Mouse (Mus musculus) testis, adult 2 months (tissue): ENCODE results near the gene Gm10961. TPM values are rescaled to one million over a fixed set of nuclear protein-coding genes. Genes with fewer than 3 reads are reported as not detected.
A peak's percentile ranks its signal among the peaks of the same experiment; 100 is the strongest.
"Not testable (repeated sequence)": the region's sequence is repeated elsewhere in the genome, so short reads cannot be mapped to it uniquely, and the experiment has no call there.

ENCODE experiments used
- H3K27ac ChIP-seq: fragments of 200-500 bp; 2 replicates; pipeline ENCODE4 v1.5.1; 2012; ENCODE audit warnings: low read depth, low read length; ENCODE audit not compliant: control insufficient read depth, insufficient read depth
- H3K27me3 ChIP-seq: fragments of 200-500 bp; 2 replicates; pipeline ENCODE4 v1.6.1; 2012; ENCODE audit warnings: mild to moderate bottlenecking, low read length, moderate library complexity; ENCODE audit not compliant: control insufficient read depth, insufficient read depth
- H3K36me3 ChIP-seq: fragments of 200-500 bp; 2 replicates; pipeline ENCODE4 v1.6.1; 2012; ENCODE audit warnings: mild to moderate bottlenecking, low read length; ENCODE audit not compliant: control insufficient read depth, insufficient read depth
- H3K4me1 ChIP-seq: fragments of 200-500 bp; 2 replicates; pipeline ENCODE4 v1.6.1; 2012; ENCODE audit warnings: low read length; ENCODE audit not compliant: control insufficient read depth, insufficient read depth
- H3K4me3 ChIP-seq: fragments of 200-500 bp; 2 replicates; pipeline ENCODE4 v1.5.1; 2012; ENCODE audit warnings: low read depth, mild to moderate bottlenecking, low read length, moderate library complexity, mixed read lengths; ENCODE audit not compliant: control insufficient read depth
- CTCF ChIP-seq: fragments of 200-500 bp; IDR thresholded peaks from 2 replicates; pipeline ENCODE4 v1.5.1; 2012; ENCODE audit warnings: low read depth, mild to moderate bottlenecking, inconsistent platforms, low read length, moderate library complexity; ENCODE audit not compliant: control insufficient read depth, insufficient read depth, insufficient replicate concordance
- POLR2A ChIP-seq: fragments of 200-500 bp; IDR thresholded peaks from 2 replicates; pipeline ENCODE4 v1.6.1; 2012; ENCODE audit warnings: low read depth, mild to moderate bottlenecking, inconsistent platforms, low read length, moderate library complexity; ENCODE audit not compliant: control insufficient read depth
- polyA plus RNA-seq: library from polyadenylated mRNA; depleted of rRNA; stranded (reverse); fragments of >200 nt; gene quantifications from 2 replicates; pipeline ENCODE4 v1.2.3, GENCODE M21; 2012

The Gm10961 gene
- polyA plus RNA-seq, 1 experiment = not detected

DNA sequence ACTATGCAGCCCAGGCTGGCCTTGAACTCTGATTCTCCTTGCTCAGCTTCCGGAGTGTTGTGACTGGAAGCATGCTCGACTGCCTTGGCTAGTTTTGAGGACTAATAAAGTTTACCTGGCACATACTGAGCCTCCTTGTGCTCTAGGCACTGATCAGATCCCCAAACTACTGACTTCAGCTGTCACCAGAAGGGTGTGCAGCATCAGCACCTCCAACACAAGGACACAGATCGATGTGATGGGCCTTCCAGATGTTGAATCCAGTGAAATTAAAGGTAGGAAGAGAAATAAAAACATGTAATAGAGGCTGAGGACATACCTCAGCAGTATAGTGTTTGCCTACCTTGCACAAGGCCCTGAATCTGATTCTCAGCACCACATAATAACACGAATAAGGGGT lies 1.7 kb upstream of the Gm10961 start:
- peaks cover 3% of the 10 kb centered on the region for H3K4me1 ChIP-seq
- no peaks in the 10 kb centered on the region for H3K27me3 ChIP-seq
- H3K36me3 ChIP-seq = no peaks in the 10 kb centered on the region; the same call in 1 of the 2 replicates
- H3K4me3 ChIP-seq = no peak overlapping the region
- H3K27ac ChIP-seq = no peak overlapping the region
- no peak for TF ChIP-seq CTCF
- no peak for TF ChIP-seq POLR2A

DNA sequence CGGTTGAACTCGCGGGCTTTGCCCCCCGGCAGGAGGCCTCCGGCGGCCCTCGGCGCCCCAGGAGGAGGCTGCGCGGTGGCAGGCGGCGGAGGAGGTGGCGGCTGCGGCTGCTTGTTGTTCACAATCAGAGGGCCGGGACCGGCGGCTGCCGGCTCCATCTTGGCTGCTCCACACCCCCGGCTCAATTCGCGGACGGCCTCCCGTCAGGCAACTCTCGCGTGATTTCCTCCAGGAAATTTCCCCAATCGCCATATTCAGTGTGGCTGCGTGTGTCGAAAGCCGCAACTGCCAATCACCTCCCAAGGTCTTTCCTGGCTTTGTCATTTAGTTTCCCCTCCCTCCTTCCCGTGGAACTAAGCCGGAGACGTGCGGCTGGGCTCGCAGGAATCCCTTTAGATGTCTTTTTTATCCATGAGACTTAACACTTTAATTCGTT lies 419 bp downstream of the Gm10961 start, which contains the start of gene Strip1:
Gene Strip1, minus strand, starts transcription at position 172 of the 436 bp plus-strand sequence.
- Histone ChIP-seq H3K4me3 (peak within 1 kb of the TSS; percentile 86), H3K27me3 (no peaks in the 10 kb centered on the region), H3K27ac (peak within 1 kb of the TSS; percentile 76), H3K36me3 (no peaks in the 10 kb centered on the region; the same call in 1 of the 2 replicates), H3K4me1 (peaks cover 3% of the 10 kb centered on the region)
- peak; percentile 83 for TF ChIP-seq POLR2A
- TF ChIP-seq CTCF = no peak

DNA sequence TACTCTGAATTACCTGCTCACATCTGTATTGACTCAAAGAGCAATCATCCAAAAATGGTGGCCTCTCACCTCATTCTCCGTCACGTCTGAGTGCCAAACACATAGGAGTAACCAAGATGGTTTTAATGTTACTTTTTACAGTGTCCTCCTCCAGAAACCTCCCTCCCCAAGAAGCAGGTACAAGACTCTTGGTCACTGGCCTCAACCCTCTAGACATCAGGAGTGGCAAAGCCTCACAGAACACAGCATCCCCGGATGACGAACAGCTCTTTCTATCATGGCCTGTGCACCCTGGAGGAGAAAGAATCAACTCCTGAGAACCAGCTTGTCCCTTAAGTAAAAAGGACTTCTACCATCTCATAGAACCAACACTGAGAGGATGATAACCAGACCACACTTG lies 1.7 kb downstream of the Gm10961 start:
- H3K36me3 ChIP-seq = no peaks in the 10 kb centered on the region
- H3K27ac ChIP-seq = no peak overlapping the region
- H3K4me3 ChIP-seq = no peak overlapping the region; the same call in 1 of the 2 replicates
- TF ChIP-seq POLR2A (no peak), CTCF (no peak)
- peaks cover 3% of the 10 kb centered on the region for H3K4me1 ChIP-seq
- H3K27me3 ChIP-seq = no peaks in the 10 kb centered on the region

DNA sequence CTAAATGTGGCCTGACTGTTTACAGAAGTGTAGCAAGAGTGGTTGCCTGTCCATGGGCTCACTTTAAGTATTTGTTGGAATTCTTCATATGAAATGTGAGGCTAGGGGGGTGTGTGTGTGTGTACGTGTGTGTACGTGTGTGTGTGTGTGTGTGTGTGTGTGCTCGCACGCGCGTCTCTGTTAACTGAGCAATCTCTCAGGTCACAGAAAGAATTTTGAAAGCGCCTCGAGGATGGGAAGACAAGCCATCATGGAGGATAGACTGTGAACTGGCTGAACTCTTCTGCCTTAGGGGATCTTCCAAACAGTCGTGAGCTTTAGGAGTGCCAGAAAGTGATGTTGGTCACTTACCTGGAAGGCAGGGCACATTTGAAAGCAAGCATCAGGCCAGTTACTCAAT lies 2.8 kb downstream of the Gm10961 start:
- H3K4me1 ChIP-seq = peaks cover 3% of the 10 kb centered on the region
- H3K27me3 ChIP-seq = no peaks in the 10 kb centered on the region
- no peak overlapping the region for H3K27ac ChIP-seq
- no peaks in the 10 kb centered on the region for H3K36me3 ChIP-seq
- TF ChIP-seq CTCF (no peak), POLR2A (no peak)
- no peak overlapping the region for H3K4me3 ChIP-seq

DNA sequence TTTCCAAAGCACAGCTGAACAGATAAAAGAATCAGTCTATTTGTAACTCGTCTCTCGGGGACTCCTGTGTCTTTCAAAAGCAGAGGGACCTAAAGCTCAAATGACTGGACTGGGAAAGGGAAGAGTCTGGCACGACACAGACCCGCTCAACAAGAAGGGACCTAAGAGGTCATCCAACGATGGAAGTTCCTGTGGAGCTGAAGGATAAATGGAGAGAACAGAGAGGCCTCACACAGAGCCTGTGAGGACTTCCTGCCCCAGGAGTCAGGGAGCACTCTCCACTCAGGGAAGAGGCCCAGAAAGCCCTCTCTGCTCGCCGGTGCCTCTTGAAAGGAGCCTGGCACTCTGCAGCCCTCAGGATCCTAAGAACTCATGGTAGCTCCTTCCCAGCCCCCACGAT lies 4.7 kb downstream of the Gm10961 start:
- Histone ChIP-seq H3K4me3 (no peak overlapping the region), H3K4me1 (no peaks in the 10 kb centered on the region; the same call in 1 of the 2 replicates), H3K27ac (no peak overlapping the region), H3K27me3 (no peaks in the 10 kb centered on the region), H3K36me3 (no peaks in the 10 kb centered on the region)
- TF ChIP-seq CTCF (no peak), POLR2A (no peak)

DNA sequence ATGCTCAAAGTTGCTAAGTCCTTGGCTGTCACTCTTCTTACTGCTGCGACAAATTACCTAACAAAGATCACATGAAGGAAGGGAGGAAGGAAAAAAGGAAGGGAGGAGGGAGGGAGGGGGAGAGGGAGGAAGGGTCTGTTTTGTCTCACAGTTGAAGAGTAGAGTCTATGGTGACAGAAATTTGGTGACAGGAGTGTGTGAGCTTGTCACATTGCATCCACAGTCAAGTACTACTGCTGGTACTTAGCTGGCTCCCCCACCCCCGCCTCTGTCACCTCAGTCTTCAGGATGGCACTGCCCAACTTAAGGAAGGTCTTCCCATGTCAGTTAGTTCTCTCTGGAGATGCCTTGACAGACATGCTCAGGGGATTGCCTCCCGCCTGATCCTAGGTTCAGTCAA lies 5.1 kb downstream of the Gm10961 start:
- H3K36me3 ChIP-seq = no peaks in the 10 kb centered on the region
- H3K4me3 ChIP-seq = no peak overlapping the region
- no peak overlapping the region for H3K27ac ChIP-seq
- no peaks in the 10 kb centered on the region for H3K4me1 ChIP-seq
- TF ChIP-seq CTCF (no peak), POLR2A (no peak)
- H3K27me3 ChIP-seq = no peaks in the 10 kb centered on the region

DNA sequence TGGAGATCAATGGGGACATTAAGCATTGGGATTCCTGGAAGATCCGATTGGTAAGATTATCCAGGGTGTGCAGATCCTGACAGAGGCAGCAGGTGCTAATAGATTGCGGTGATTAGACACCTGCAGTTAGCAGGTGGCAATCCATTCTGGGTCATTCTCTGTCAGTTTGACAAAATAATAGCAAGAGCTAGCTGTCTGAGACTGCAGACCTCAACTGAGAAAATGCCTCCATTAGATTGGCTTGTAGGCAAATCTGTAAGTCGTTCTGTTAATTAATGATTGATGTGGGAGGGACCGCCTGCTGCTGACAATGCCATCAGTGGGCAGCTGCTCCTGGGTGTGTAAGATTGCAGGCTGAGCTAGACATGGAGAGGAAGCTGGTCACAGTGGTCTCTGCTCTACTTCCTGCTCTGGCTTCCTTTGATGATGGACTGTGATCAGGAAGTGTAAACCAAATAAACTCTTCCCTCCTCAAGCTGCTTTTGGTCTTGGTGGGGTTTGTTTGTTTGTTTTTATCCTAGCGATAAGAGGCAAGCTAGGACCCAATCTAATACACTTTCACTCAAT lies 6.6 kb downstream of the Gm10961 start:
- TF ChIP-seq POLR2A (no peak), CTCF (no peak)
- Histone ChIP-seq H3K27me3 (no peaks in the 10 kb centered on the region), H3K4me1 (no peaks in the 10 kb centered on the region), H3K36me3 (no peaks in the 10 kb centered on the region), H3K4me3 (no peak overlapping the region), H3K27ac (no peak overlapping the region)

DNA sequence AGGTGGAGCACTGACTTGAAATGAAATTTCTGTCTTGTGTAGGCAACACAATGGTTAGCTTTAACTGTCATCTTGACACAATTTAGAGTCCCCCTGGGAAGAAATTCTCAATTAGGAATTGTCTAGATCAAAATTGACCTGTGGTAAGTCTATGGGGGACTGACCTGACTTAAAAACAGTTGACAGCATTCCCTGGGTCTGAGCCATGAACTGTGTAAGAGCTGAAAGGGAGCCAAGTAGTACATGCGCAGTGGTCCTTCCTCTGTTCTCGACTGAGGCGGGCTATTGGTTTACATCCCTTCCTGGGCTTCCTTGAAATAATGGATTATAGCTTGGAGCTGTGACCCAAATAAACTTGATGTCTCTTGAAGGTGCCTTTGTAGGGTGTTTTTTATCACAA lies 15.8 kb downstream of the Gm10961 start:
- Histone ChIP-seq H3K4me3 (no peak overlapping the region), H3K36me3 (no peaks in the 10 kb centered on the region), H3K27ac (no peak overlapping the region), H3K4me1 (no peaks in the 10 kb centered on the region), H3K27me3 (no peaks in the 10 kb centered on the region)
- TF ChIP-seq CTCF (no peak), POLR2A (no peak)

DNA sequence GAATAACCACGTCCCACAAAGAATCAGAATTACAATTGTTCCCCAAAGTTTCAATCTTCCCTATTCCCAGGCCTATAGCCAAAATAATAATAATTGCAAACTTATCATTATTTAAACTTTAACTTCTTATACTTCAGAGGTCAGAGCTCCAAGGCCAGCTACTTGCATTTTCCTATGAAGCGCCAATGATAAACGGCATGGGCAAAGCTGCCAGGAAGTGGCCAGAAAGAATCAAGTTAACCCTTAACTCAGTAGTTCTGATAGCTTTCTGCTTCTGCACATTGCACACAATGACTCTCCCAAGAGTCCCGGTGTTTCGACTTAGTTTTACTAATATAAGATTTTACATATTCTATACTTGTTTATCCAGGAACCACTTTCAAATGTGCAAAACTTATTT lies 19.2 kb downstream of the Gm10961 start:
- H3K4me3 ChIP-seq, H3K27me3 ChIP-seq, H3K36me3 ChIP-seq, H3K4me1 ChIP-seq, H3K27ac ChIP-seq: not testable (repeated sequence)
